Mouse (Mus musculus): Measurements from ENCODE around the gene Abca7. TPM values are rescaled to one million over a fixed set of nuclear protein-coding genes. Genes with fewer than 3 reads are reported as not detected.

The Abca7 gene
- total and polyA plus RNA-seq, 2 experiments from 2014 or later, result 1.9 to 9.3 TPM

DNA sequence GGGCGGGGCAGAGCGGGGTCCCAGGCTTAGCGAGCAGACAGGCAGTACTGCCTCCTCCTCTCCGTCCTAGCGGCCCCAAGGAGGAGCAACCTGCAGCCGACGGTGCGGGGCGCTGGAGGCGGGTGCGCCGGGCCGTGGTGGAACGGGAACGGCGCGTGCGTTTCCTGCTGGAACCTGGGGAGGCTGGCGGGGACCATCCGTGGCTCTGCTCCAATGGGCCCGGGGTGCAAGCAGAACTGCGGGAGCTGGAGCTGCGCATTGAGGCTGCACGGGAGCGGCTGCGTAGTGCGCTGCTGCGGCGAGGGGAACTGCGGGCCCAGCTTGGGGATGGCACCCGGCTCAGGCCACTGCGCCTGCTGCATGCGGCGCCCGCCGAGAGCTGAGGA, 19.6 kb upstream of the Abca7 start:
- no peak for TF ChIP-seq CTCF (IDR thresholded peaks at IDR 0.05)
- H3K9me3 ChIP-seq (ENCODE audit: low read length), result no peaks in the 10 kb centered on the region
- DNase-seq (ENCODE audit: low spot score) (no peak), ATAC-seq (ENCODE audit: low FRiP score) (no peak)
- H3K9ac ChIP-seq (replicated peaks; ENCODE audit: low read length, poor library complexity, severe bottlenecking), result no peak overlapping the region
- H3K27me3 ChIP-seq (ENCODE audit: insufficient read depth, low read length), result peaks cover 4% of the 10 kb centered on the region
- peaks cover 42% of the 10 kb centered on the region for H3K36me3 ChIP-seq (ENCODE audit: insufficient read depth, low read length)
- no peak overlapping the region for H3K27ac ChIP-seq (ENCODE audit: low read depth, low read length)
- no peak overlapping the region for H3K4me3 ChIP-seq (ENCODE audit: low read depth, low read length)
- 0 out of 2 replicates have a peak, but pooled peaks cover 2% of the 10 kb centered on the region for H3K4me1 ChIP-seq (ENCODE audit: insufficient read depth, low read length)
- no peak overlapping the region for H3K4me2 ChIP-seq (ENCODE audit: low read depth, low read length, poor library complexity, severe bottlenecking)
- 78% methylated on average over 26 of the region's 36 CpGs for WGBS

DNA sequence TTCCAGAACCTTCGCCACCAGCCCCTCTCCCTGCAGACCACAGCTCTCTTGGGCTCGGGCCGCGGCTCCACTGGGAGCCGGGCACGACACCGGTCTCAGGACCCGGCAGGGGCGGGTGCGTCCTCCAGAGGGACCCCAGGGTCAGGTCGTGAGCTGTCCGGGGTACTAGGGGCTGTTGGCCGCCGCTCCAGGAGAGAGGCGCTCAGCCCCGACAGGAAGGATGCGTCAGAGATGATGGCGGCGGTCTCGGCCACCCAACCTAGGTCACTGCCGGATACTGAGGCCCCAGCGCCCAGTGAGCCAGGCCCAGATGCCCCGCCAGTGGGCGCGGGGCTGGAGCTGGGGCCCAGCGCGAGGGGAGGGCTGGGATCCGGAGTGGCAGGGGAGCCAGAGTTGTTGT, 19.0 kb upstream of the Abca7 start:
- Histone ChIP-seq H3K27me3 (ENCODE audit: insufficient read depth, low read length) (no peaks in the 10 kb centered on the region), H3K4me1 (ENCODE audit: insufficient read depth, low read length) (peaks cover 4% of the 10 kb centered on the region), H3K27ac (ENCODE audit: low read depth, low read length) (no peak overlapping the region), H3K4me3 (ENCODE audit: low read depth, low read length) (no peak overlapping the region), H3K4me2 (ENCODE audit: low read depth, low read length, poor library complexity, severe bottlenecking) (no peak overlapping the region), H3K9me3 (ENCODE audit: low read length) (no peaks in the 10 kb centered on the region), H3K36me3 (ENCODE audit: insufficient read depth, low read length) (peaks cover 42% of the 10 kb centered on the region), H3K9ac (replicated peaks; ENCODE audit: low read length, poor library complexity, severe bottlenecking) (no peak overlapping the region)
- no peak for TF ChIP-seq CTCF (IDR thresholded peaks at IDR 0.05)
- 84% methylated on average over 27 of the region's 28 CpGs for WGBS
- no peak for DNase-seq (ENCODE audit: low spot score)
- ATAC-seq (ENCODE audit: low FRiP score), result no peak

DNA sequence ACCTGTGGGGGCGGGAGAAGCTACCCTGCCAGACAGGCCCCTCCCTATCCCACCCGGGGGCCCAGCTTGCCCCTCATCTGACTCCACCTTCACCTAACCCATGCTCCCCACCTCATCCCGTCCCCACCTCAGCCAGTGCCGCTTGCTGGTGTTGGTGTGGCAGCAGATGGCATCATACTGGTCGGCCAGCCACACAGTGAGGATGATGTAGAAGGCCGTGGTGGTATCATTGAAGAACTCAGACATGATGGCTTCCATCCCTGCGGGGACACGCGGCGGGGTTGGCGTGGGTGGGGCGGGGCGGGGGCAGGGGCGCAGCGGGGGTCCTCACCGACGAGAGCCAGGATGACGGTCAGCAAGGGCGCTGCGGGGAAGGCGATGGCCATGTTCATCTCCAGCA, 18.2 kb upstream of the Abca7 start:
- WGBS, result 97% methylated on average over 18 of the region's 21 CpGs

DNA sequence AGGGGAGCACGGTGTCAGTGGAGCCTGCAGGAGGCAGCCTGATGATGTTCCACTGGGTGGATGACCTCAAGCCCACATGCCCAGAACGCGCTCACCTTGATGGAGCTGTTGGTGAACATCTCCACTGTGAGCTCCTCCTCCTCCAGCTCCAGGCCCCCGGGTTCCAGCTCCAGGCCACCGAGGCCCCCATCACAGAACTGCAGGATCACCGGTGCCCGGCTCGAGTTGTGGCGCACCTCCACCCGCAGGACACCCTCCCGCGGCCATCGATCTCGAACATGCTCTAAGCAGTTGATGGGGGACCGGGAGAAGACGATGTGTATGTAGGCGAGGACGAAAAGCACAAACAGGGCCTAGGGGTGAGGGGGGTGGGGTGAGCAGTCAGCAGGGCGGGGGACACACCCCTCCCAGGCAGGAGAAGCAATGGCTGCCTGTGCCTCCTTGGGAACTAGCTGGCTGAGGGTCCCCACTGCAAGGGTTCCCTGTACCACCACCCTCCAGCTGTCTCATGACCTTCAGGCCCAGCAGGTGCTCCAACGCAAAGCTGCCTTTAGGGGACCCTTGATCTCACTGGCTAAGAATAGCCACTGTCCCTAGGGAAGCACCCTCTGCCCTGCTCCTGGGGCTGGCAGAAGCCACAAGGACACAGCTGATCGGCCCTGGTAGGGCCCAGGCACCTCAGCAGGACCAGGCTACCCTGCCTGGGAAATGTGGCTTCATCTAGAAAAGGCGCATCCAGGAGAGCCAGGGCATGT, 16.7 kb upstream of the Abca7 start:
- H3K27me3 ChIP-seq (ENCODE audit: insufficient read depth, low read length), result no peaks in the 10 kb centered on the region
- DNase-seq (ENCODE audit: low spot score) (no peak), ATAC-seq (ENCODE audit: low FRiP score) (no peak)
- peaks cover 15% of the 10 kb centered on the region for H3K4me1 ChIP-seq (ENCODE audit: insufficient read depth, low read length)
- no peaks in the 10 kb centered on the region for H3K9me3 ChIP-seq (ENCODE audit: low read length)
- H3K4me2 ChIP-seq (ENCODE audit: low read depth, low read length, poor library complexity, severe bottlenecking), result no peak overlapping the region
- no peak overlapping the region for H3K9ac ChIP-seq (replicated peaks; ENCODE audit: low read length, poor library complexity, severe bottlenecking)
- H3K36me3 ChIP-seq (ENCODE audit: insufficient read depth, low read length), result peaks cover 42% of the 10 kb centered on the region
- TF ChIP-seq CTCF (IDR thresholded peaks at IDR 0.05), result no peak
- no peak overlapping the region for H3K27ac ChIP-seq (ENCODE audit: low read depth, low read length)
- H3K4me3 ChIP-seq (ENCODE audit: low read depth, low read length), result no peak overlapping the region
- WGBS, result 92% methylated on average over 22 of the region's 22 CpGs

More for the DNA sequence above, 18.2 kb upstream of the Abca7 start:
- H3K27ac ChIP-seq (ENCODE audit: low read depth, low read length), result no peak overlapping the region
- no peak overlapping the region for H3K4me3 ChIP-seq (ENCODE audit: low read depth, low read length)
- ATAC-seq (ENCODE audit: low FRiP score) (no peak), DNase-seq (ENCODE audit: low spot score) (no peak)
- no peaks in the 10 kb centered on the region for H3K9me3 ChIP-seq (ENCODE audit: low read length)
- H3K4me1 ChIP-seq (ENCODE audit: insufficient read depth, low read length), result peaks cover 11% of the 10 kb centered on the region
- TF ChIP-seq CTCF (IDR thresholded peaks at IDR 0.05), result no peak
- H3K36me3 ChIP-seq (ENCODE audit: insufficient read depth, low read length), result peaks cover 42% of the 10 kb centered on the region
- H3K27me3 ChIP-seq (ENCODE audit: insufficient read depth, low read length), result no peaks in the 10 kb centered on the region
- no peak overlapping the region for H3K4me2 ChIP-seq (ENCODE audit: low read depth, low read length, poor library complexity, severe bottlenecking)
- no peak overlapping the region for H3K9ac ChIP-seq (replicated peaks; ENCODE audit: low read length, poor library complexity, severe bottlenecking)

DNA sequence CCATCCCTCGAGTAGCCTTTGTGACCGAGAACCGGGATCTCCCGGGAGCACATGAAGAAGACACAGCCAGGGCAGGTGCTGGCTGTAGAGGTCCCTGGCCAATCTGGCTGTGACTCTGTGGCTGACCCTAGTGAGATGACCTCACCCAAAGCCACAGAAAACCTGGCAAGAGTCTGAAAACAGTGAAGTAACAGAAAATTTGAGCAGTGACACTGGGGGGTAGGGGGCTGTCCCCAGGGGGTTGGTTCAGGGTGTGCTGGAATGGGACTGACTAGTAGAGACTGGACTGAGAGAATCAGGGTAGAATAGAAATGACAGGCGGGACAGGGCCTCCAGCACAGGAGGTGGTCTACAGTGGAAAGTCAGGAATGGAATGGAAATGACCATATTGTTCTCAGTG, 13.1 kb upstream of the Abca7 start:
- Histone ChIP-seq H3K27me3 (ENCODE audit: insufficient read depth, low read length) (peaks cover 5% of the 10 kb centered on the region), H3K4me3 (ENCODE audit: low read depth, low read length) (peak overlapping the region; percentile 75), H3K27ac (ENCODE audit: low read depth, low read length) (peak overlapping the region; percentile 96), H3K36me3 (ENCODE audit: insufficient read depth, low read length) (peaks cover 14% of the 10 kb centered on the region), H3K9ac (replicated peaks; ENCODE audit: low read length, poor library complexity, severe bottlenecking) (peak overlapping the region; percentile 89), H3K9me3 (ENCODE audit: low read length) (no peaks in the 10 kb centered on the region), H3K4me1 (ENCODE audit: insufficient read depth, low read length) (peaks cover 17% of the 10 kb centered on the region), H3K4me2 (ENCODE audit: low read depth, low read length, poor library complexity, severe bottlenecking) (peak overlapping the region; percentile 69)
- ATAC-seq (ENCODE audit: low FRiP score) (no peak), DNase-seq (ENCODE audit: low spot score) (no peak)
- no peak for TF ChIP-seq CTCF (IDR thresholded peaks at IDR 0.05)
- WGBS, result 78% methylated on average over 5 of the region's 5 CpGs

DNA sequence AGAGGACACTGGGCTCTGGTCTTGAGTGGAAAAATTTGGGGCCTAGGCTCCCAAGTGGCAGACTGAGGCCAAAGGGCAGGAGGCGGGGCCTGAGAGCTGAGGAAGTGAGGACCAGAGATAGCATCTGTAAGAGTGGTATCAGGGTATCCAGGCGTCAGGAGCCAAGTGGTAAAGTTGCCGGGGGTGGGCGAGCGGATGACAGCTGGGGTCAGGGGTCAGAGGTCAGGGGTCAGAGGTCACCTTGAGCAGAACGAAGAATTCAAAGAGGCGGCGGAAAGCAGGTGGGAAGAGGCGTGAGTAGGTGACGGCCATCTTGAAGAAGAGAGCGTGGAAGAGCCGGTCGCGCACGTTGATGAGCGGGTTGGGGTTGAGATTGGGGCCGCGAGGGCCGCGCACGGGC, 12.6 kb upstream of the Abca7 start:
- Histone ChIP-seq H3K4me2 (ENCODE audit: low read depth, low read length, poor library complexity, severe bottlenecking) (peak overlapping the region; percentile 69), H3K27me3 (ENCODE audit: insufficient read depth, low read length) (peaks cover 10% of the 10 kb centered on the region), H3K4me1 (ENCODE audit: insufficient read depth, low read length) (peaks cover 17% of the 10 kb centered on the region), H3K9ac (replicated peaks; ENCODE audit: low read length, poor library complexity, severe bottlenecking) (peak overlapping the region; percentile 89), H3K36me3 (ENCODE audit: insufficient read depth, low read length) (peaks cover 10% of the 10 kb centered on the region), H3K4me3 (ENCODE audit: low read depth, low read length) (peak overlapping the region; percentile 75), H3K27ac (ENCODE audit: low read depth, low read length) (peak overlapping the region; percentile 96), H3K9me3 (ENCODE audit: low read length) (no peaks in the 10 kb centered on the region)
- WGBS, result 0% methylated on average over 16 of the region's 21 CpGs
- TF ChIP-seq CTCF (IDR thresholded peaks at IDR 0.05), result no peak
- ATAC-seq (ENCODE audit: low FRiP score) (no peak), DNase-seq (ENCODE audit: low spot score) (peak; percentile 65)

Measured in midbrain, postnatal 0 days (tissue).